Mouse (Mus musculus): ENCODE measurements at regions not wholly inside any gene's neighbourhood (a gene's known extent, or its start where the extent isn't known, plus 50 kb on each side); places are given as distances from the start of the nearest gene placed in this dataset.

GRCm38 (mm10) chr8:15490774-15491173 is 444.9 kb upstream of the BB014433 start:
- DNase-seq: no peak
- intact Hi-C loops (cut with DNase I): loop anchor here (10.0 kb wide), 1 partner anchor 104 kb away; no protein-coding TSS in a partner anchor

DNA sequence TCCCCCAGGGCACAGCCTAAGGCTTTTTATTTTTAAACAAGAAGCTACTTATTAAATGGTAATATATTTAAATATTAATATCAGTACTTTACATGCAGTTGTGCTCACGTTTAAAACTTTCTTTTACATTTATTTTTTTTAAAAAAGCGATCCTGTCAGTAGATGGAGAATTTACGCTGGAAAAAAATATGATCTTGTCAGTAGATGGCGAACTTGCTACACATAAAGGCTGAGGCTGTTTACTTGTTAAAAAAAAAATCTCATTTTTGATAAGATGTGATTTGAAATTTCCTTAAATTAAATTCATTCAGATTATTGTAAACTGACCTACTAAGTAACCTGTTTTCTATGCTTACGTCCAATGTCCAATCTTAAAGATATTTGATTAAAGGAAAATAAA is 441.7 kb upstream of the BB014433 start:
- intact Hi-C loops (cut with DNase I): loop anchor here (10.0 kb wide), 1 partner anchor 837 kb away; no protein-coding TSS in a partner anchor
- DNase-seq: no peak

DNA sequence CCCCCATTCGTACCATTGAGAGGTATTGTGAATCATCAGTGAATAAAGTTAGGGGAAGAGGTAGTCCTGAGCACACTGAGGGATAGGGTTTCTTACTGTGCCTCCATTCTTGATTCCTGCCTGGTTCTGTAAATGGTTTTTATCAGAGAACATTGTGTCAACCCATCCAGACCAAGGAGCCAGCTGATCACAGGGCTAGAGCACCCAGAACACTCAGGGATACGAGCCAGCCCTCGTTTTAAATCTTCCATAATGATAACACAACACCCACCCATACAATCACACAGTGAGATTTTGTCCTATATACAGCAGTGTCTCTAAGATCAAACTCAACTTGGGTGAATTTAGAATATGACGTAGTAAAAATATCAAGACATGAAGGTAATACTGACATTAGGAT is 424.7 kb upstream of the BB014433 start:
- intact Hi-C loops (cut with DNase I): no loop called here

GRCm38 (mm10) chr8:15468540-15469476 is 422.9 kb upstream of the BB014433 start:
- no peak for DNase-seq
- intact Hi-C loops (cut with DNase I): loop anchor here (10.0 kb wide), 1 partner anchor 194 kb away; no protein-coding TSS in a partner anchor

More for the DNA sequence above, 424.7 kb upstream of the BB014433 start:
- DNase-seq: no peak

- intact Hi-C loops (cut with DNase I): no loop called here
- peak; percentile 1 for DNase-seq
Observed at GRCm38 (mm10) chr8:15438546-15438945, 392.7 kb upstream of the BB014433 start.

DNA sequence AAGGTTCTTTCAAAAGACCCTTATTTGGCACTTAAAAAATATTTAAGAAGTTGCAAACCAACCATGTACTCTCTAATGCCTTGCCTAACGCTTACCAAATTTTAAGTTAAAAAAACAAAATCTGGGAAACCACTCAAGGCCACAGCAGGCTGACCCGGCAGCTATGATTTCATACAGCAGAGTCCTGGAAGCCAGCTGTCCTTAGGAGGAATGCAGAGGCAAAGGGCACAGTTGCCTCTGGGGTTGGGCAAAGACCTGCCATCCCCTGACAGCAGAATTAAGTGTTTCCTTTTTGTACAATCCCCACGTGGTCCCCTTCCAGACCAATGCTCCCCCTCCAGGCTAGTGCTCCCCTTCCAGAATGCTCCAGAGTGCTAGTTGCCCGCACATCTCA is 348.8 kb upstream of the BB014433 start:
- intact Hi-C loops (cut with DNase I): no loop called here
- DNase-seq: no peak

GRCm38 (mm10) chr8:15393936-15394721 is 348.3 kb upstream of the BB014433 start:
- DNase-seq: no peak
- intact Hi-C loops (cut with DNase I): no loop called here

DNA sequence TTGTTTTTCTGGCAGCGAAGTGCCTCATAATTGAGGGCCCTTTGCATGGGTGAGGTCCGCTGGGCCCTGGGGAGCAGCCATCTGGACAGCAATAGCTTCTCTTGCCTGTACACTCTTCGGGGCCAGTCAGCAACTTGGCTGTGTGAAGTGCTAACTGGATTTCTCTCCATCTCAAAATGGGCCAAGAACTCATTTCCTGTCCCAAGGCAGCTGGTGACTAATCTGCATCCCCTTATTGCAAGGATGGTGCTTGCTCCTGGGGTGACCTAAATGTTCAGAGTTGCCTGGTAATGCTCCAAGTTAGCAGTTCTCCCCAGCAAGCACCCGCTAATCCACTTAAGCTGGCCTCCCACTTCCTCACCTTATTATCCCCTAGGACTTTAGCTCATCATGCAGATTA is 346.2 kb upstream of the BB014433 start:
- intact Hi-C loops (cut with DNase I): no loop called here
- DNase-seq: peak; percentile 63

DNA sequence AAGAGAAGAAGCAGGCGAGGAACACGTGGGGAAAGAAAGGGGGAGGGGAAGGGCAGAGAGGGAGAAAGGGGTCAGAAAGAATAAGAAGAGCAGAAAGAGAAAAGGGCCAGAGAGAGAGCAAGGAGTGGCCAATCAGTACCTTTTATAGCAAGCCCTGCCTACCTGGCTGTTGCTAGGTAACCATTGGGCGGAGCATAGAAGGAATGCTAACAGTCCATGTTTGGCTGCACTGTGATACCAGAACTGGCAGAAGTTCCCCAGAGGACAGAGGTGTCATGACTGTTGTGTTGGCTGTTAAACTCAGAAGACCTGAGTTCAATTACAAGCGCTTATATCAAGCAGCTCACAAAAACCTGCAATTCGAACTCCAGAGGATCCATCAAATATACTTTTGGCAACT is 342.9 kb upstream of the BB014433 start:
- intact Hi-C loops (cut with DNase I): no loop called here
- DNase-seq: no peak

GRCm38 (mm10) chr8:15367063-15367462 is 321.2 kb upstream of the BB014433 start:
- DNase-seq: no peak
- intact Hi-C loops (cut with DNase I): no loop called here

DNA sequence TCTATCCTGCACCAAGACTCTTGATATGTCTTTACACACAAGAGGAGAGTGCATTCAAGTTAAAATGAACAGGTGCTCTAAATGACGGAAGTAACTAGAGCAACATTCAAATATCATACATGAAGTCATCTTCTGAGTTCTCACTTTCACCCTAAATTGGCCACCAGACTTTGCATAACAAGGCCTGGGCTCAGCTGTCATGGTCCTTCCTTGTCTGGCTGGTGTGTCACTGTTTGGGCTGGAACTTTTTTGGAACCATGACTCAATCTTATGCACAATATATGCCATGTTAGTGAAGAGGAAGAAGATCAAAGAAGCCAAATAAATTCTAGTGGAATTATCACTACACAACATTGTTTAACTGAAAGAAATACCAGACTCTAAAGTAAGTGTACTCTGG is 318.7 kb upstream of the BB014433 start:
- intact Hi-C loops (cut with DNase I): no loop called here
- DNase-seq: no peak

GRCm38 (mm10) chr8:15344151-15344550 is 298.3 kb upstream of the BB014433 start:
- intact Hi-C loops (cut with DNase I): no loop called here
- DNase-seq: no peak

DNA sequence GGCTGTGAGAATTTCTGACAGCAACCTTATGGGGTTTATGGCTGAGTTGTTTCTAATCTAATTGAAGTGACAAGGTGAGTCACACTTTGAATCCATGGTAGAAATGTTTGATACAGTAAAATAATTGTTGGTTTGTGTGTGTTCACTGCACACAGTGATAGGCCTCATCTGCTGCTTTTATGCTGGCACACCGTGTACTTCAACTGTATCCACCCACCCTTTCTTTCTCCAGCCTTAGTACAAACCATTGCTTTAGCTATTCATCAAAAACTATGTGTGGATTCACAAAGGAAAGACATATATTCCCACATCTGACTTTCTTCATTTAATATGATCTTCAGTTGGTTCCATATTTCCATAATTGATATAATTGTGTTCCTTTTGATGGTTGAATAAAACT is 297.7 kb upstream of the BB014433 start:
- intact Hi-C loops (cut with DNase I): no loop called here

DNA sequence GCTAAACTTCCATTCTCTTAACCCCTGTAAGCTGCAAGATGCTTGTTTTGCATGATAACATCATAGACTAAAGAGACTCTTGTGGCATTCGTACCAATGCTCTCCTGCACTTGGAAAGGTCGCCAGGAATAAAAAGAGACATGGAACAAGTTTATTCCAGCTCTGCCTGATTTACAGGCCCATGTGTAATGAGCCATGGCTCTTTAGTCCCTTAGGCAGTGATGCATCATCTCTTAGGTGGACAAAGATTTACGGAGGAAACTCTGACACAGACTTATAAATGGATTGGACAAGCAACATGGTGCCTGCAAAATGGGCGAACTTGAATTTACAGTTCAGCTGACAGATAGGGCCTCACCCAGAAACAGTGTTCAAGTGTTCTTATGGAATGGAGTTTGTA is 288.7 kb upstream of the BB014433 start:
- DNase-seq: no peak
- intact Hi-C loops (cut with DNase I): no loop called here

More for the DNA sequence above, 297.7 kb upstream of the BB014433 start:
- no peak for DNase-seq

DNA sequence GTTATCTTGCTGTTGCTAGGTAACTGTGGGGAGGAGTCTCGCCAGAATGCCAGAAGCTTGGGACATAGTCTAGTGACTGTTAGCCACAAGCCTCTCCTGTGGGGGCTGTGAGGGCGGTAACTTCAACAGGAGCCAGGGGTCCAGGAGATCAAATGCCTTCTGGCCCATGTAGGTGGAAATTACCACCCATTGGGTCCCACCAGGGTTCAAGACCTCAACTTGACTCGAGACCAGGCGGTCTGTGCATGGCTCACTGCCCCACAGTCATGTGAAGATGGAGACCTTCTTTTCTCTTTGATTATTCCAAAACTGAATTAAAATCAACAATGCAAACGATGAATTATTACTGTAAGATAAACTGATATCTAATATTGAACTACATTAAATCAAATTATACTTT is 281.4 kb upstream of the BB014433 start:
- intact Hi-C loops (cut with DNase I): no loop called here
- DNase-seq: no peak

DNA sequence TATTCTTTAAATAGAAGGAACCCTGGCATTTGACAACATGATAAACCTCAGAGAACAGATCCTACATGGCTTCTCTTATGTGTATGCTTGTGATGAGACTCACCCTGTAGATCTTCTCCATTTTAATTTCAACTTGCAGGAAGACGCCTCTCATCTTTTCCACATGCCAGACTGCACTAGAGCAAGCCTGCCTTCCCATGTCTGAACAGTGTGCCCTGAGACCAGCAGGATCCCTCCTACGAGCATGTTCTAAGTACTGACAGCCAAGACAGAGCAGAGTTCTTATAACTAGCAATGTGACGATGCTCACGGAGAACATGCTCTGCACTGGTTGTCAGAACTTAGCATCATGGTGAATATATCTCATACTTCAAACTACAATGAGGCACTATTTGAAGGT is 277.5 kb upstream of the BB014433 start:
- intact Hi-C loops (cut with DNase I): no loop called here
- DNase-seq: no peak

- no peak for DNase-seq
- intact Hi-C loops (cut with DNase I): no loop called here
Observed at GRCm38 (mm10) chr8:15318082-15318816, 272.4 kb upstream of the BB014433 start.

GRCm38 (mm10) chr8:15313481-15313880 is 267.6 kb upstream of the BB014433 start:
- intact Hi-C loops (cut with DNase I): no loop called here
- peak; percentile 18 for DNase-seq

DNA sequence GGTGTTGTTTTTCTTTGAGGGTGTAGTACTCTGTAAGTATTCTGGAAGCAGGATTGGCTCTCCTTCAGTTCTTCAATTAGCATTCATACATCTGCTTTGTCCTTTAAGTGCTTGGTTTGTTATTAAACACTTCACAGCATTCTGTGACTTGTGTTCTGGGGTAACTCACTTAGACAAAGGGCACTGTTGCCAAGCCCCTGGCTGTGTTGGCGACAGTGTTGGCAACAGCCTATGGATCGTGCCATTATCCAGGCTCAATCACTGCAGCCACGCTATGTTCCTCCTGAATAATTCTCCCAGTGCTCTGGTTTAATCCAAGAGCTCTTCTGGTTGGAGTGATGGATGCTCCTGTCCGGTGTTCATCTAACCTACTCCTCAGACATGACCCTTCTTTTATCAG is 265.6 kb upstream of the BB014433 start:
- intact Hi-C loops (cut with DNase I): no loop called here
- peak; percentile 55 for DNase-seq

DNA sequence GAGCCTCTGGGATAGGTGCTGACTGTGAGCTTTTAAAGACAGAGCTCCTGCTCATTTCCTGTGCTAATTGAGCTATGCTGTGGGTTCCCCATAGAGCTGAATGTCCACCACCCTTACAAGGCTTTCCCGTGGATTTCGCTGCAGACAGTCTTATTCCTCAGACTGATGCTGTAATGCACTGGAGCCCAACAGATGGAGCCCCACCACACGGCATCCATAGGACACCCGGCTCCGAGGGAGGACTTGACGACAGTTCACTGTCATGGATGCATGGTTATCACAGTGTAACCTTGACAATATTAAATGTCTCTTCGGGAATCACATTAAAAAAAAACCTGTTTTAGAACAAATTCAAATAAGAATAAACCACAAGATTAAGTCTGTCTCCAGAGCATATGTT is 265.2 kb upstream of the BB014433 start:
- DNase-seq: peak; percentile 19
- intact Hi-C loops (cut with DNase I): no loop called here

GRCm38 (mm10) chr8:15304143-15304677 is 258.3 kb upstream of the BB014433 start:
- intact Hi-C loops (cut with DNase I): no loop called here
- no peak for DNase-seq
